Mouse (Mus musculus) liver, embryonic 14.5 days (tissue): Measurements from ENCODE around the gene Cryba4. TPM values are rescaled to one million over a fixed set of nuclear protein-coding genes. Genes with fewer than 3 reads are reported as not detected.

Experiments used
- ATAC-seq: fragments of 200-750 bp; cut with Nextera tagmentation; 2 replicates; pipeline ENCODE4 v1.8.0; 2017; ENCODE audit warnings: moderate number of reproducible peaks, mild to moderate bottlenecking, moderate library complexity; ENCODE audit not compliant: insufficient read depth
- DNase-seq, 3 experiments: peaks; one replicate each; pipeline ENCODE4 v3.0.0-alpha.2; 2012 to 2013; ENCODE audit warnings: low read depth in 3 of 3, low spot score in 3 of 3
- H3K27ac ChIP-seq: fragments of 300-500 bp; sonication (generic); 2 replicates; pipeline ENCODE4 v1.5.1; 2014; ENCODE audit warnings: moderate library complexity, mild to moderate bottlenecking, control low read depth, inconsistent platforms
- H3K27me3 ChIP-seq: fragments of 300-500 bp; sonication (generic); 2 replicates; pipeline ENCODE4 v1.6.1; 2014; ENCODE audit warnings: mild to moderate bottlenecking, low read length, moderate library complexity; ENCODE audit not compliant: control insufficient read depth, insufficient read depth
- H3K36me3 ChIP-seq: fragments of 300-500 bp; sonication (generic); replicated peaks from 2 replicates; pipeline ENCODE4 v1.6.1; 2014; ENCODE audit warnings: low read depth; ENCODE audit not compliant: control insufficient read depth, insufficient read depth
- H3K4me1 ChIP-seq, 2 experiments: fragments of 200-500 bp in 1 of 2; fragments of 300-500 bp in 1 of 2; sonication (generic) in 1 of 2; replicated peaks; 2 replicates each; pipeline ENCODE4 v1.6.1; 2012 to 2014; ENCODE audit warnings: antibody characterized with exemption in 1 of 2, inconsistent platforms in 1 of 2, low read length in 1 of 2; ENCODE audit not compliant: control insufficient read depth in 2 of 2, insufficient read depth in 2 of 2
- H3K4me2 ChIP-seq: fragments of 300-500 bp; sonication (generic); 2 replicates; pipeline ENCODE4 v1.6.1; 2014; ENCODE audit warnings: low read depth, mild to moderate bottlenecking, control low read depth, moderate library complexity
- H3K4me3 ChIP-seq, 2 experiments: fragments of 200-500 bp in 1 of 2; fragments of 300-500 bp in 1 of 2; sonication (generic) in 1 of 2; 2 replicates each; pipeline ENCODE4 v1.5.1; 2012 to 2014; ENCODE audit warnings: low read depth in 2 of 2, low read length in 2 of 2, mild to moderate bottlenecking in 2 of 2, control low read depth in 1 of 2, inconsistent platforms in 1 of 2, moderate library complexity in 1 of 2; ENCODE audit not compliant: insufficient read depth in 1 of 2
- H3K9ac ChIP-seq: fragments of 300-500 bp; sonication (generic); replicated peaks from 2 replicates; pipeline ENCODE4 v1.6.1; 2014; ENCODE audit warnings: mild to moderate bottlenecking, control low read depth, moderate library complexity
- H3K9me3 ChIP-seq: fragments of 300-500 bp; sonication (generic); 2 replicates; pipeline ENCODE4 v1.6.1; 2016; ENCODE audit warnings: low read length, mixed read lengths; ENCODE audit not compliant: control insufficient read depth
- CTCF ChIP-seq: IDR thresholded peaks from 2 replicates; pipeline ENCODE4 v1.5.1; 2016; ENCODE audit warnings: antibody characterized with exemption, low read depth, control low read depth
- EP300 ChIP-seq: IDR thresholded peaks from 2 replicates; pipeline ENCODE4 v1.6.1; 2016; ENCODE audit warnings: antibody characterized with exemption, low read depth
- WGBS: fragments of 180-500 bp; shearing (Covaris S2); extraction: QIAGEN DNeasy Blood & Tissue Kit; methylation state at CpG from one replicate; pipeline ENCODE4 v1.1.7; 2014; ENCODE audit not compliant: insufficient replicate concordance; 5-methylcytosine and 5-hydroxymethylcytosine counted together
- polyA plus RNA-seq, 2 experiments: library from polyadenylated mRNA; depleted of rRNA in 1 of 2; stranded (reverse) in 1 of 2; unstranded in 1 of 2; fragments of >200 nt; fragmentation: Nextera tagmentation in 1 of 2; extraction: Ambion mirVana in 1 of 2; gene quantifications; 2 replicates each; pipeline versions ENCODE4 v1.2.1 to v1.2.3; 2012 to 2014

Cryba4 gene
- polyA plus RNA-seq, 2 experiments = 0.39 to 0.95 TPM

GRCm38 (mm10) chr5:112282780-112283482, 30.6 kb upstream of the Cryba4 start:
- H3K4me3 ChIP-seq = no peak overlapping the region
- H3K4me2 ChIP-seq = peak overlapping the region; percentile 25
- H3K9ac ChIP-seq = no peak overlapping the region
- peaks cover 14 to 73% of the 10 kb centered on the region in 2 experiments for H3K4me1 ChIP-seq
- no peaks in the 10 kb centered on the region for H3K36me3 ChIP-seq
- no peaks in the 10 kb centered on the region for H3K27me3 ChIP-seq
- no peaks in the 10 kb centered on the region for H3K9me3 ChIP-seq
- DNase-seq = no peak
- H3K27ac ChIP-seq = no peak overlapping the region
- WGBS = 25% methylated on average over 9 of the region's 9 CpGs
- no peak for ATAC-seq
- TF ChIP-seq EP300 (no peak), CTCF (no peak)

- Histone ChIP-seq H3K27ac (no peak overlapping the region), H3K4me1 (peaks cover 19 to 70% of the 10 kb centered on the region in 2 experiments), H3K36me3 (no peaks in the 10 kb centered on the region), H3K4me2 (no peak overlapping the region; the same call in 1 of the 2 replicates), H3K9ac (no peak overlapping the region), H3K4me3 (no peak overlapping the region), H3K9me3 (no peaks in the 10 kb centered on the region), H3K27me3 (no peaks in the 10 kb centered on the region)
- 38% methylated on average over 6 of the region's 6 CpGs for WGBS
- no peak for DNase-seq
- TF ChIP-seq EP300 (no peak), CTCF (no peak)
- no peak for ATAC-seq
Observed at GRCm38 (mm10) chr5:112282123-112282779, 29.9 kb upstream of the Cryba4 start.

- no peaks in the 10 kb centered on the region for H3K9me3 ChIP-seq
- no peak for DNase-seq
- no peak overlapping the region for H3K27ac ChIP-seq
- no peak overlapping the region for H3K4me2 ChIP-seq
- no peak overlapping the region for H3K4me3 ChIP-seq
- H3K4me1 ChIP-seq = peaks cover 15 to 65% of the 10 kb centered on the region in 2 experiments
- TF ChIP-seq EP300 = no peak
- 58% methylated on average over 4 of the region's 4 CpGs for WGBS
- H3K9ac ChIP-seq = no peak overlapping the region
- H3K36me3 ChIP-seq = no peaks in the 10 kb centered on the region
- ATAC-seq = no peak
- H3K27me3 ChIP-seq = no peaks in the 10 kb centered on the region
Observed at GRCm38 (mm10) chr5:112281676-112282075, 29.4 kb upstream of the Cryba4 start.

GRCm38 (mm10) chr5:112280863-112281660, 28.7 kb upstream of the Cryba4 start:
- TF ChIP-seq CTCF (no peak), EP300 (no peak)
- Histone ChIP-seq H3K4me3 (no peak overlapping the region), H3K4me1 (peaks cover 15 to 58% of the 10 kb centered on the region in 2 experiments), H3K27ac (no peak overlapping the region), H3K4me2 (peak overlapping the region; percentile 9; the same call in 1 of the 2 replicates), H3K36me3 (no peaks in the 10 kb centered on the region), H3K27me3 (no peaks in the 10 kb centered on the region), H3K9me3 (no peaks in the 10 kb centered on the region), H3K9ac (no peak overlapping the region)
- no peak for DNase-seq
- WGBS = 60% methylated on average over 15 of the region's 15 CpGs
- no peak for ATAC-seq

GRCm38 (mm10) chr5:112280151-112280550, 27.8 kb upstream of the Cryba4 start:
- TF ChIP-seq EP300 = no peak
- ATAC-seq = no peak
- no peak overlapping the region for H3K4me3 ChIP-seq
- WGBS = 31% methylated on average over 7 of the region's 7 CpGs
- no peaks in the 10 kb centered on the region for H3K36me3 ChIP-seq
- no peaks in the 10 kb centered on the region for H3K9me3 ChIP-seq
- H3K4me2 ChIP-seq = peak overlapping the region; percentile 81
- H3K4me1 ChIP-seq = peaks cover 19 to 60% of the 10 kb centered on the region in 2 experiments
- no peak for DNase-seq
- no peaks in the 10 kb centered on the region for H3K27me3 ChIP-seq
- H3K9ac ChIP-seq = no peak overlapping the region
- H3K27ac ChIP-seq = no peak overlapping the region
